Mouse (Mus musculus) liver, embryonic 13.5 days (tissue): ENCODE results near the gene Tusc2. TPM values are rescaled to one million over a fixed set of nuclear protein-coding genes. Genes with fewer than 3 reads are reported as not detected.
A peak's percentile ranks its signal among the peaks of the same experiment; 100 is the strongest.

ENCODE experiments used
- ATAC-seq: fragments of 200-750 bp; cut with Nextera tagmentation; 2 replicates; pipeline ENCODE4 v1.8.0; 2017; ENCODE audit warnings: low read depth, mild to moderate bottlenecking, moderate number of reproducible peaks, moderate library complexity
- DNase-seq: peaks from one replicate; pipeline ENCODE4 v3.0.0; 2022
- H3K27ac ChIP-seq: fragments of 300-500 bp; sonication (generic); 2 replicates; pipeline ENCODE4 v1.5.1; 2015; ENCODE audit warnings: moderate library complexity, mild to moderate bottlenecking, inconsistent platforms
- H3K27me3 ChIP-seq: fragments of 300-500 bp; sonication (generic); 2 replicates; pipeline ENCODE4 v1.6.1; 2015; ENCODE audit warnings: mild to moderate bottlenecking, inconsistent platforms
- H3K36me3 ChIP-seq: fragments of 300-500 bp; sonication (generic); 2 replicates; pipeline ENCODE4 v1.6.1; 2015; ENCODE audit warnings: mild to moderate bottlenecking, inconsistent platforms
- H3K4me1 ChIP-seq: fragments of 300-500 bp; sonication (generic); replicated peaks from 2 replicates; pipeline ENCODE4 v1.6.1; 2015; ENCODE audit warnings: inconsistent platforms
- H3K4me2 ChIP-seq: fragments of 300-500 bp; sonication (generic); 2 replicates; pipeline ENCODE4 v1.6.1; 2015; ENCODE audit warnings: inconsistent platforms, mild to moderate bottlenecking, moderate library complexity
- H3K4me3 ChIP-seq: fragments of 300-500 bp; sonication (generic); replicated peaks from 2 replicates; pipeline ENCODE4 v1.5.1; 2015; ENCODE audit warnings: mild to moderate bottlenecking, inconsistent platforms
- H3K9ac ChIP-seq: fragments of 300-500 bp; sonication (generic); 2 replicates; pipeline ENCODE4 v1.6.1; 2015; ENCODE audit warnings: mild to moderate bottlenecking, inconsistent platforms
- H3K9me3 ChIP-seq: fragments of 300-500 bp; sonication (generic); replicated peaks from 2 replicates; pipeline ENCODE4 v1.6.1; 2016; ENCODE audit warnings: inconsistent platforms
- WGBS: fragments of 180-500 bp; shearing (Covaris S2); methylation state at CpG from one replicate; pipeline ENCODE4 v1.1.7; 2015; ENCODE audit not compliant: insufficient replicate concordance; 5-methylcytosine and 5-hydroxymethylcytosine counted together
- polyA plus RNA-seq: library from polyadenylated mRNA; unstranded; fragments of >200 nt; fragmentation: Nextera tagmentation; extraction: Ambion mirVana; gene quantifications from 2 replicates; pipeline ENCODE4 v1.2.1, GENCODE M21; 2015

Tusc2 gene
- polyA plus RNA-seq, 1 experiment from 2014 or later: 40.1 TPM

GRCm38 (mm10) chr9:107545602-107546001 is 17.5 kb upstream of the Tusc2 start:
- Histone ChIP-seq H3K4me1 (peaks cover 54% of the 10 kb centered on the region), H3K4me3 (no peak overlapping the region), H3K27ac (no peak overlapping the region), H3K9me3 (no peaks in the 10 kb centered on the region), H3K36me3 (peaks cover 19% of the 10 kb centered on the region), H3K4me2 (no peak overlapping the region), H3K27me3 (peaks cover 25% of the 10 kb centered on the region), H3K9ac (no peak overlapping the region)
- DNase-seq (peak; percentile 64), ATAC-seq (no peak)
- 3% methylated on average over 3 of the region's 3 CpGs for WGBS

DNA sequence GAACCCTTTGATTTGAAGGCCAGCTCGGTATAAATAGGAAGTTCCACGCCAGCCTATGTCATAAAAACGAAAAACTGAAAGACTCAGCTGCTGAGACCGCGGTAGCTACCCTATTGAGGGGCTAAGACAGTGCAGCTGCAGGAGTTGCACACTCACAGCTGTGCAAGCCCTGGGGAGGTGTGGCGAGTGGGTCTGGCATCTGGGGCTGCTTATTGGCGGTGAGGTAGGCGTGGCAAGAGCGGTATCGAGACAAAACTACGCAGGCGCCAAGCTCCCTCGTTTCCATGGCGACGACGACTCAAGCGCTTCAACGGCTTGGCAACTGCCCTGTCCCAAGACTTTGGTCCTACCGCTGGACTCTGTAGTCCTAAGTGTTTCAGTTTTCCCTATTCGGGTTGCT is 16.0 kb upstream of the Tusc2 start, which contains the start of gene Zmynd10:
Gene Zmynd10 (plus strand): TSS at position 273 of the 400 bp plus-strand sequence.
- Histone ChIP-seq H3K27ac (0 out of 2 replicates have a peak within 1 kb of the TSS, but pooled peaks have one; percentile 13), H3K9ac (0 out of 2 replicates have a peak within 1 kb of the TSS, but pooled peaks have one; percentile 47), H3K27me3 (peaks cover 39% of the 10 kb centered on the region), H3K4me3 (peak within 1 kb of the TSS; percentile 7; the same call in 1 of the 2 replicates), H3K4me1 (peaks cover 57% of the 10 kb centered on the region), H3K36me3 (peaks cover 19% of the 10 kb centered on the region), H3K9me3 (no peaks in the 10 kb centered on the region), H3K4me2 (peak within 1 kb of the TSS; percentile 53)
- DNase-seq: peak; percentile 85
- 5% methylated on average over 20 of the region's 20 CpGs for WGBS
- peak; percentile 67 for ATAC-seq

DNA sequence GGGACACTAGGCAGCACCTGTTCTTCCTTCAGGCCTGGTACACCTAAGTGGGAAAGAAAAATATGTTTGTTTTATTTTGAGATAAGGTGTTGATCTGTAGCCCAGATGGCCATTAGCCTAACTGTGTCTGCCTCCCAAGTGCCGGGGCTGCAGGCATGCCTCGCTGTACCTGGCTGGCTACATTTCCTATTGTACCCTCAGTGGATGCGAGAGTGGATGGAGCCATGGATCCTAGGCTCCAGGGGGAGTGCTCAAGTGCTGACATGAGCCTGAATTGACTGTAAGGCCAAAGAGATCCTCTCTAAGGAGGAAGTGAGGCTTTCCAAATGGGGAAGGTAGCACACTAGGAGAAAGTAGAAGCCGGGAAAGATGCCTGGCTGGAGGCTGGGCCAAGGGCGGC is 15.1 kb upstream of the Tusc2 start:
- Histone ChIP-seq H3K4me2 (no peak overlapping the region), H3K27me3 (peaks cover 44% of the 10 kb centered on the region), H3K4me3 (no peak overlapping the region), H3K36me3 (peaks cover 19% of the 10 kb centered on the region), H3K9ac (no peak overlapping the region), H3K9me3 (no peaks in the 10 kb centered on the region), H3K4me1 (peaks cover 59% of the 10 kb centered on the region), H3K27ac (0 out of 2 replicates have a peak overlapping the region, but pooled peaks have one; percentile 13)
- 66% methylated on average over 5 of the region's 5 CpGs for WGBS
- DNase-seq (no peak), ATAC-seq (no peak)

DNA sequence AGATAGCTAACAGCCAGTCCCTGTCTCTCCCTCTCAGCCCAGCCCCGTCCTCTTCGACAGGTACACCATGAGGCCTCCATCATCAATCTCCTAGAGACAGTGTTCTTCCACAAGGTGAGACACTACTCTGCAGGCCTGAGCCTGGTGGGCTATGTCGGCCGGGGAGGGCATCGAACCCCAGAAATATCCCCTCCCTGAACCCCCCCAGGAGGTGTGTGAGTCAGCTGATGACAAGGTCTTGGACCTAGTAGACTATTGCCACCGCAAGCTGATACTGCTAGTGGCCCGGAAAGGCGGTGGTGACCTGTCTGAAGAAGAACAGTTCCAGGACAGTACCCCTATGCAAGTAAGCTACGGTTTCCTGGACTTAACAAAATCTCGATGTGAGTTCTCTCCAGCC is 14.2 kb upstream of the Tusc2 start:
- 85% methylated on average over 10 of the region's 10 CpGs for WGBS

DNA sequence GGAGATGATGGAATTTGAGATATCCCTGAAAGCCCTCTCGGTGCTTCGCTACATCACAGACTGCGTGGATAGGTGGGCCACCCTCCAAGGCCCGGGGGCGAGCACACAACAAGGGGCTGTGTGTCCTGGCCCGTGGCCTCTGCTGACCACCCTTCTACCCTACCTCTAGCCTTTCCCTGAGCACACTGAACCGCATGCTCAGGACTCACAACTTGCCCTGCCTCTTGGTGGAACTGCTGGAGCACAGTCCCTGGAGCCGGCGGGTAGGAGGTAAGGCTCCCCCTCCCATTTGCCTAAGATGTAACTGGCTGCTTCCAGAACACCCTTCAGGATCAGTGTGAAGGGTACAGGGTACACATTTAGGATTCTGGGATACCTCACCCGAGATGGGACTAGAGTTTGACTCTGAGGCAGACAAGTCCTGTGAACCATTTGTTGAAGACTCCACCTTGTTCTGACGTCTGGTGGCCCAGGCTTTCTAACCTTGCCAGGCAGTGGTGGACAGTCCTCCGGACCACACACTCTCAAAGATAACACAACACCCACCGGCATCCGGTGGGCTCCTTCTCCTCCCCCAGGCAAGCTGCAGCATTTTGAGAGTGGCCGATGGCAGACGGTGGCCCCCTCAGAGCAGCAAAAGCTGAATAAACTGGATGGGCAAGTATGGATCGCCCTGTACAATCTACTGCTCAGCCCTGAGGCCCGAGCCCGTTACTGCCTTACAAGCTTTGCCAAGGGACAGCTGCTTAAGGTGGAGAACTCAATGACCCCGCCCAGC is 13.6 kb upstream of the Tusc2 start:
- ATAC-seq (no peak), DNase-seq (no peak)
- peaks cover 66% of the 10 kb centered on the region for H3K4me1 ChIP-seq
- peaks cover 7% of the 10 kb centered on the region for H3K36me3 ChIP-seq
- H3K27me3 ChIP-seq: peaks cover 44% of the 10 kb centered on the region
- H3K27ac ChIP-seq: no peak overlapping the region
- H3K9me3 ChIP-seq: no peaks in the 10 kb centered on the region
- H3K4me3 ChIP-seq: no peak overlapping the region
- H3K9ac ChIP-seq: no peak overlapping the region
- WGBS: 78% methylated on average over 20 of the region's 20 CpGs
- no peak overlapping the region for H3K4me2 ChIP-seq

More for the DNA sequence above, 14.2 kb upstream of the Tusc2 start:
- H3K27ac ChIP-seq: no peak overlapping the region
- no peaks in the 10 kb centered on the region for H3K9me3 ChIP-seq
- ATAC-seq: no peak
- H3K36me3 ChIP-seq: peaks cover 14% of the 10 kb centered on the region
- no peak overlapping the region for H3K9ac ChIP-seq
- H3K27me3 ChIP-seq: peaks cover 44% of the 10 kb centered on the region
- no peak for DNase-seq
- no peak overlapping the region for H3K4me2 ChIP-seq
- peaks cover 63% of the 10 kb centered on the region for H3K4me1 ChIP-seq
- H3K4me3 ChIP-seq: no peak overlapping the region

GRCm38 (mm10) chr9:107550491-107551116 is 12.5 kb upstream of the Tusc2 start:
- Histone ChIP-seq H3K36me3 (no peaks in the 10 kb centered on the region), H3K27ac (no peak overlapping the region), H3K9me3 (no peaks in the 10 kb centered on the region), H3K4me3 (peak overlapping the region; percentile 61), H3K9ac (peak overlapping the region; percentile 76), H3K27me3 (peaks cover 44% of the 10 kb centered on the region), H3K4me1 (peaks cover 69% of the 10 kb centered on the region), H3K4me2 (peak overlapping the region; percentile 96)
- 36% methylated on average over 23 of the region's 23 CpGs for WGBS
- DNase-seq: no peak
- no peak for ATAC-seq

- WGBS: 2% methylated on average over 63 of the region's 63 CpGs
- H3K27me3 ChIP-seq: peaks cover 44% of the 10 kb centered on the region
- H3K4me2 ChIP-seq: peak within 1 kb of the TSS; percentile 96
- peak; percentile 43 for ATAC-seq
- H3K36me3 ChIP-seq: peaks cover under 1% of the 10 kb centered on the region; the same call in 1 of the 2 replicates
- H3K4me3 ChIP-seq: peak within 1 kb of the TSS; percentile 61
- peaks cover 70% of the 10 kb centered on the region for H3K4me1 ChIP-seq
- H3K9ac ChIP-seq: peak within 1 kb of the TSS; percentile 76
- H3K9me3 ChIP-seq: no peaks in the 10 kb centered on the region
- DNase-seq: peak; percentile 71
- peak within 1 kb of the TSS; percentile 58 for H3K27ac ChIP-seq
Measured at GRCm38 (mm10) chr9:107551117-107551889, 11.8 kb upstream of the Tusc2 start, which contains the start of gene Rassf1. Gene Rassf1, plus strand, starts transcription at chr9:107551555.

DNA sequence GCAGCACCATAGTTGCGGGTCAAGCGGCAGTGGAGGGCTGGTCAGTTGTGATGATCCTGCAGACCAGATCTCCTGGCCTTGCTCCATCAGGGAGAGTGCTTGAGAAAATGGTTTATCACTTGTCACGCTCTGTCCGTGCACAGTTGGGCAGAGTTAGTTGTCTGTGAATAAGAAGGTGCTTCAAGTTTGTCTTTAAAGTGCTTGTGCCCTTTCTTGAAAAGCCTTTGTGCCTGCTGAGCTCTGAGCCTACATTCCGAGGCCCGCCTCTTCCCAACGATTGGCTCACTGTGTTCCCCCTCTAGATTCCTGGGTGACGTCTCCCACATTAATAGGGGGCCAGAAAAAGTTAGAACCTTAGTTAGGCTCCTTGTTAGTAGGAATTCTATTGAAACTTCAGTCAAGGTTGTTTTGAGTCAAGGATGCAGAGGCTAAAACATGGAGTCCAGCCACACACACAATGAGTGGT is 11.1 kb upstream of the Tusc2 start:
- ATAC-seq: no peak
- H3K4me1 ChIP-seq: peaks cover 70% of the 10 kb centered on the region
- WGBS: 28% methylated on average over 8 of the region's 8 CpGs
- peak overlapping the region; percentile 58; the same call in 1 of the 2 replicates for H3K27ac ChIP-seq
- H3K36me3 ChIP-seq: peaks cover 7% of the 10 kb centered on the region
- H3K4me2 ChIP-seq: peak overlapping the region; percentile 96
- DNase-seq: no peak
- H3K4me3 ChIP-seq: peak overlapping the region; percentile 61
- no peaks in the 10 kb centered on the region for H3K9me3 ChIP-seq
- peak overlapping the region; percentile 76 for H3K9ac ChIP-seq
- peaks cover 44% of the 10 kb centered on the region for H3K27me3 ChIP-seq

DNA sequence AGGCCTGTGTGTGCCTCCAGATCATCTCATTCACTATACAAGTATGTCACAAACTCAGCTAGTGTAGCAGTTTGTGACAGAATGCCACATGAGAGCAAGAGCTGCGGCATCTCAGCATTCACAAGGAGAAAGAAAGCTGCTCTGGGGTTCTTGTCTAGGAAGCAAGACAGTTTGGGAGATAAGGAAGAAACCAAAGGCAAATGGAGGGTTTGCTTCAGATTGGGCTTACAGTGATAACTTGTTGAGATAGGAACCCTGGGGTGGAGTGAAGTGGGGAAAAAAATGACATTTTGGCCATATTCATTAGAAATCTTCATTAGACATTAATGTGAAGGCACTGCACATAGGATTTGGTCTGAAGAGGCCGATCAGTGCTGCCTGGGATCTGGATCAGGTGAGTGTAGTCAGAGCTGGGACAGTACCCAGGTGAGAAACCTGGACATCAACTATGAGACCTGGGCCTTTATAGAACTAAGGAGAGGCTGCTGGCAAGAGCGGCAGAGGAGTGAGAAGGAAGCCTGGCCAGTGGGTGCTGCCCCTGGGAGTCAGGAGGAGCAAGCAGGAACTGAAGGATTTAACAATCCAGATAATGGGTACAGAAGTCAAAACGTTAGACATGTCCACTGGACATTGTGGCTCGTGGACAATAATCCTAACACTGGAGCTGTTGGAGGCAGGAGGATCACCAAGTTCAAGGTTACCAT is 10.2 kb upstream of the Tusc2 start:
- H3K27ac ChIP-seq: no peak overlapping the region
- H3K9me3 ChIP-seq: no peaks in the 10 kb centered on the region
- WGBS: 53% methylated on average over 5 of the region's 5 CpGs
- H3K9ac ChIP-seq: peak overlapping the region; percentile 97; the same call in 1 of the 2 replicates
- peak overlapping the region; percentile 84; the same call in 1 of the 2 replicates for H3K4me3 ChIP-seq
- H3K4me2 ChIP-seq: peak overlapping the region; percentile 96
- peaks cover 16% of the 10 kb centered on the region for H3K36me3 ChIP-seq
- DNase-seq (no peak), ATAC-seq (no peak)
- peaks cover 69% of the 10 kb centered on the region for H3K4me1 ChIP-seq
- H3K27me3 ChIP-seq: peaks cover 44% of the 10 kb centered on the region

DNA sequence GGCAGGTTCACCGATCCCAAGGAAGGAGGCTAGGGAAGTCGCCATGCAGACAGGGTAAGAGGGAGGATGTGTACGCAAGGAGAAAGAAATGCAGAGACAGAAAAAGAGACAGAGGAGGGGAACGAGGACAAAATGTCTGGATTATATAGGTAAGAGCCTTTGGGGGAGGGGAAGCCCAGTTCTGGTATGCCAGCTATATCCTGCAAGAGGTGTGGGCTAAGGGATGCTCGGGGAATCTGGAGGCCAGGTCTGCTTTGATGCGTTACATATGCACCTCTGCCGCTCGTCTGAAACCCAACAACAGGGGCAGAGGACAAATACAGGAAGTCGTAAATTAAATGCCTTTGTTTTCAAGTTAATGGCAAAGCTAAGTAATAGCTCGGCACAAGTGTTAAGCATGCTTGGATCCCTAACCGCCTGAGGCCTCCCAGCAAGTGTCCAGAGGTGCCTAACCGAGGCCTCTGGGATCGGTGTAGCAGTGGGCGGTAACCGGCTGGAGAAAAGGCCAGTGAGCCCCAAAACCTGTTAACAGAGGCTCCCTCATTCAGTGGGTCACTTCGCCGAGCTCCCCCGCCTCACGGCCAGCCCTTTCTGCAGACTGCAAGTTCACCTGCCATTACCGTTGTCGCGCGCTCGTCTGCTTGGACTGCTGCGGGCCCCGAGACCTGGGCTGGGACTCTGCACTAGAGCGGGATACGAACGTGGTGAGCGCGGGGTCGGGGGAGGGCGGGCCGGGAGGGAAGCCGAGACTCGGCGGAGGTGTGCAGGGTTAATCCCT is 9.3 kb upstream of the Tusc2 start:
- Histone ChIP-seq H3K27ac (peak overlapping the region; percentile 95), H3K36me3 (peaks cover 25% of the 10 kb centered on the region), H3K4me3 (peak overlapping the region; percentile 84), H3K4me1 (peaks cover 67% of the 10 kb centered on the region), H3K4me2 (peak overlapping the region; percentile 96), H3K9me3 (no peaks in the 10 kb centered on the region), H3K9ac (peak overlapping the region; percentile 97), H3K27me3 (peaks cover 38% of the 10 kb centered on the region)
- ATAC-seq (peak; percentile 41), DNase-seq (peak; percentile 38)
- 5% methylated on average over 37 of the region's 37 CpGs for WGBS
